Mouse (Mus musculus): ENCODE measurements at regions not wholly inside any gene's neighbourhood (a gene's known extent, or its start where the extent isn't known, plus 50 kb on each side); places are given as distances from the start of the nearest gene placed in this dataset.

- TF ChIP-seq CTCF (IDR thresholded peaks at IDR 0.05; ENCODE audit: borderline replicate concordance, insufficient read depth, low read depth, low read length) (no peak), POLR2A (IDR thresholded peaks at IDR 0.05; ENCODE audit: borderline replicate concordance, insufficient read depth, low read length) (no peak)
Measured at GRCm38 (mm10) chr13:113477901-113478510, 140.4 kb downstream of the Snx18 start.
